Mouse (Mus musculus): Measurements from ENCODE around the gene Rab1b. TPM values are rescaled to one million over a fixed set of nuclear protein-coding genes. Genes with fewer than 3 reads are reported as not detected.

The Rab1b gene
- 267 and 345 TPM in 2 replicates for polyA plus RNA-seq (2012; rRNA removed; ENCODE audit: low replicate concordance)

DNA sequence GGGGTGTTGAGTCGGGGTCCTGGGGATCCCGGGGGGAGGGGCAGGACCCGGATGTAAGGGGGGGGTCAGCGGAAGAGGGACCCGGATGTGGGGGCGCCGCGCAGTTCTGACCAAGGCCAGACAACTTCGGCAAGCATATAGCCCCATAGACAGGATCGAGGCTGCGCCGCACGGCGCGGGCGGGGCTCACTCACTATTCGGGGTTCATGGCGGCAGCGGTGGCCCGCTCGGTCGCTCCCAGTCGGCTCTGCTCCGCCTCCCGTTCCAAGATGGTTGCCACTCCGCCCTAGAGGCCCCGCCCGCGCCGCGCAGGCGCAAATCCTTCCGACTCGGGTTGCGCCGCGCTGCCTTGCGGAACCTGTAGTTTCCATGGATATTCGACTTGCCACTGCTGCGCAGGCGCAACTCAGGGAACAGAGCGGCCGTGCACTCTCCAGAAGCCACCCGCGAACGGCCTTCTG lies at the start of gene Rab1b:
Gene Rab1b, minus strand, starts transcription at position 342 of the 461 bp plus-strand sequence.

DNA sequence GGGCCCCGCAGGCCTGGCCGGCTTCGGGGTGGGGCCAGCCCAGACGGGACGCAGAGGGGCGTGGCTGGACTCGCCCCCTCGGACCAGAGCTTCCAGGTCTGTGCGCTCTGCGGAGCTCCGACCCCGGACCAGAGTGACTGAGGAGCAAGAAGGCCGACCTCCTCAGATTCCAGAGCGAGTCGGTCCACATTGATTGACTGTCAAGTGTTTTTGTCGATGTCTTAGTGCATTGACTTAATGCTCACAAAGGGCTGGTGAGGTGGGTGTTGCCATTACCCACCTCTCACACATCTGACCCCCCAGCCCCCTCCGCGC lies 11.5 kb upstream of the Rab1b start, which contains the start of gene Klc2:
Gene Klc2, minus strand, starts transcription at position 177 of the 315 bp plus-strand sequence.

DNA sequence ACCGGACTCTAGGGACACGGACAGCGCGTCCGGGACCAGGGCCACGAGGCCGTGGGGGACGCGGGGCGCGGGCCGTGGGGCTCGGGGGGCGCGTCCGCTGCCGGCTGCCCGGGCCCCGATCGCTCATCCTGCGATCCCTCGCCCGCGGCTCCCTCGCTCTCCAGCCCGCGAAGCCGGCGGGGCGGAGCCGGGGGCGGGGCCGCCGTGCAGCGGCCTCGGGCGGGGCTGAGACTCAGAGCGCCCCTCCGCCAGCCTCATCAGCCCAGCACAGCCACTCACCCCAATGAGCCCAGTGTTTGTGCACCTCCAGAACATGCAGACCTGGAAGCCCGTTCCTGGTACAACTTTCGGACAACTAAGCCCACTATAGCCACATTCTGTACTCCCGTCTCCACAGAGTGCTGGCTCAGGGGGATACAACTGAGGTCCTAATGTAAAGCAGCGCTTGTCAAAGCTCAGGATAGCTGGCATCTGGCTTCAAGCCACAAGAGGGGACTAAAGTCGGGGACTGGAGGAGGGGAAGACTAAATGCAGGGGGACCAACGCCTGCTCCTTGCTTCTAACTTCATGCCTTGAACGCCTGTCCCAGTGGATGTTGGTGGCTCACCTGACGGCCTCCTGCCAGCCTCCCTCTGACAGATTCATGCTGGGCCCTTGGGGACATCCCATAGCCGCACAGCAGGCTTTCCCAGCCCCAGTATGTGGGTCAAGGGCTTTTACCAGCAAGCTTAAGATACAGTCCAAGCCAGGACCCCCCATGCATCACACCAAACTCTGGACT lies 8.3 kb downstream of the Rab1b start, which contains the start of gene Cnih2:
Gene Cnih2, minus strand, starts transcription at position 159 of the 781 bp plus-strand sequence.

DNA sequence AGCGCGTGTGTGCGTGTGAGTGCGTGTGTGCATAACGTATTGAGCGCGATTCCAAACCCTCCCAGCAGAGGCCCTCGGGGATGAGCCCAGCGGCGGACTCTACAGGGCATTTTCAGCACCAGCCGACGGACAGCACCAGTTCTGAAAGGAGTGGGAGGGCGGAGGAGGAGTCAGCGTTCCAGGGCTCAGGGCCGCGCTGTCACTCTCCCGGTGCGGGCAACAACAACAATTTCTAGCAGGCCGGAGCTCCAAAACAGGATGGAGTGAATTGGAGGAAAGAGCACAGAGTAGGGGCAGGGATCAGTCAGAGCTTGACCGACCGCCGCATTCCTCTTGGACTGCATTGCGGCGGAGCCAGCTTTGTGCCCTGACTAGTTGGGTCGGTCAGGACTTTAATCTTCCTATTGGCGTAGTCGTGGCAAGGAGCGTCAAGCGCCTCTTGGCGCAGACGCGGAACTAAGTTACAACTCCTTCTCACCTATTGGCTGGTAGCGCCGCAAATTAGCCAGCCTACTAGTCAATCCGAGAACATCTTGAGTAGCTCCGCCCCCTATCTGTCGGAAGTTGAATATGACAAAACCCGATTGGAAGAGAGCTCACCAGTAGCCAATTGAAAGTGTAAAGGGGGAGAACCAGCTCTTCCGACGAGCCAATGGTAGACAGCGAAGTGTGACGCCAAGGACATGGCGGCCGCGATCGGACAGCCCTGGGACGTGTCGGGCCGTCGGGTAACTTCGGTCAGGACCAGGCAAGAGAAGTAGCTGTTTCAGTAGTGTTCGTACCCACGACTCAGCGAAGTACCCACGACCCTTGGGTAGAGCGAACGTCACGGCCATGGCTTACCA lies 18.8 kb downstream of the Rab1b start, which contains the start of gene Yif1a:
Gene Yif1a, plus strand, starts transcription at position 655 of the 845 bp plus-strand sequence.

DNA sequence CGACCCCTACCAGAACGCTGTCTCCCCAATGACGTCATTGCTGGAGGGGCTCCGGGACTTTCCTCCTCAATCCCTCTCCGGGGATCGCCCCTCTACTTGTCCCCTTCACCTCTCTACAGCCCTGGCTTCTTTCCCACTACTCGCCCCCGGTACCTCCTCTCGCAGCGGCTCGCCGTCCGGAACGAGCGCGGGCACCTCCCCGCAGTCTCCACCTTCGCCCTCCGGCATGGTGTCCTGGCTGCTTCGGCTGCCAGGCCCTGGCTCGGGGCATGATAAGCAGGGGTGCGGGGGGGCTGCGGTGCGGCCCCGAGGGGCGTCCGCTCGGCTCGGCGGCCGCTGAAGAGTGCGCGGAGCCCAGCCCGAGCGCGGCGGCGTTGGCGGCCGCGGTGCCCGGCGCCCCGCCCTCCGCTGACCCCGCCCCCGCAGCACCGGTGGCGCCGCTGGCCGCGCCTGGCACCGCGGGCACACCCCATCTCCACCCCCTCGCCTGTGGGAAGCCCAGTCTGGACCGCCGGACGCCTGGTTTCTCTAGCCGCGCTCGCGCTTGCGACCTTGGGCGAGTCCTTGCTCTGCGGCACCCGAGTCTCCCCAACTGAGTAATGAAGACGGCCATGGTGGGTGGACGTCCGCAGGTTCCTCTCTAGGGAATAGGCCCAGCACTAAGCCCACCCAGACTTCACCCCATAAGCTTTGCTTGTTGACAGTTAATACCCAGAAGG lies 21.6 kb downstream of the Rab1b start, which contains the start of gene Tmem151a:
Gene Tmem151a, minus strand, starts transcription at position 387 of the 719 bp plus-strand sequence.

DNA sequence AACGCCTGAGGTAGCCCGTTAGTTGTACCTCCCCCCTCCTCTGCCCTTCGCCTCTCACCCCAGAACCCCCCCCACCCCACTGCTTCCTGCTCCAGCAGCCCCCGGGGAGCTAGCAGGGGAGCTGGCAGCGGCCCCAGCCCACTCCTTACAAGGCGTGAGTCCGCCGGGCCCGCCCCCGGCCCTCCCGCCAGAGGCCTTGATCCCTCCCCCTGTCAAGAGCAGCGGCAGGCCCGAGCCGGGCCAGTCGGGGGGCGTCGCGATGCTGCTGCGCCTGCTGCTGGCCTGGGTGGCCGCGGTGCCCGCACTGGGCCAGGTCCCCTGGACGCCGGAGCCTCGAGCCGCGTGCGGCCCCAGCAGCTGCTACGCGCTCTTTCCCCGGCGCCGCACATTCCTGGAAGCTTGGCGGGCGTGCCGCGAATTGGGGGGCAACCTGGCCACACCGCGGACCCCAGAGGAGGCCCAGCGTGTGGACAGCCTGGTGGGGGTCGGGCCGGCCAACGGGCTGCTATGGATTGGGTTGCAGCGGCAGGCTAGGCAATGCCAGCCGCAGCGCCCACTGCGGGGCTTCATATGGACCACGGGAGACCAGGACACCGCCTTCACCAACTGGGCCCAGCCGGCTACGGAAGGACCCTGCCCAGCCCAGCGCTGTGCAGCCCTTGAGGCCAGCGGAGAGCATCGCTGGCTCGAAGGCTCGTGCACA lies 38.9 kb downstream of the Rab1b start, which contains the start of gene Cd248:
Gene Cd248, plus strand, starts transcription at position 212 of the 703 bp plus-strand sequence.

DNA sequence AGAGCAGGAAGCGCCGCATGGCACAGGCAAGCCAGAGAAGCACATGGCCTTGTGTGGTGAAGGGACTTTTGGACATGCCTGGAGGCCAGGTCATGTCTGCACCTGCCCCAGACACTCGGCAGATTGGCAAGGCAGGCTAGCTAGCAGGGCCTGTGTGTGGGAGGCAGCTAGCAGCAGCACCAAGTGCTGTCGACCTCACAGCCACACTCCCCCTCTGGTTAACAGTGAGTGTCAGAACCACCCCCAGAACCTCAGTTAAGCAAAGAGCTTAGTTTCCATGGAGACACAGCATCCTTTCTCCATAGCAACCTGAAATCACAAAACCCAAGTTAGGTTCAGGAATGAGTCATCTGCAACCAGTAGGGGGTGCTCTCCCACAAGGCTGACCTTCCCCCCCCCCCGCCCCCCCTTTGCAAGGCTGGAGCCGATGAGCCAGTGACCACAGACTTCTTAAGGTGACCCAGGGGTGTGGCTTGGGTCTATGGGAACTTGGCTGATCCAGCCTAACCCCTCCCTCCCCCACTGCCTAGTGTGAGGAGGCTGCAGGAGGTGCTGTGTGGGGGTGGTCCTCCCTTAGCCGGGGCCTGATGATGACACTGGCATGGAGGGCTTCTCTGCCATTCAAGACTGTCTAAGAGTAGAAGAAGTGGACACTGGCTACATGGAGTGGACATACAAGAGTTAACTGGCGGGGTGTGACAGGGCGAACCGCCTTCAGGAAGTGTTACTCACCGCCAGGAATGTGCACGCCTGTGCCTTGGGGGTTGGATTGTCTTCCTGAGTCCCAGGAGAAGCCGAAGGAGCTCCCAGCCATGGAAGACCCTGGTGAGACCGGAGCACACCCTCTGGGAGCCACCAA lies 56.6 kb downstream of the Rab1b start, which contains the start of gene Rin1:
Gene Rin1, plus strand, starts transcription at position 435 of the 859 bp plus-strand sequence.

Other genes with a start within 250 kb of the Rab1b start
- gene Actn3, start 229.2 kb downstream of the Rab1b start, polyA plus RNA-seq (2012; rRNA removed; ENCODE audit: low replicate concordance) = 0.54 and 894 TPM in 2 replicates
- 29.8 and 33.4 TPM in 2 replicates for gene Zdhhc24, start 228.4 kb downstream of the Rab1b start, polyA plus RNA-seq (2012; rRNA removed; ENCODE audit: low replicate concordance)
- gene Bbs1, start 200.4 kb downstream of the Rab1b start, polyA plus RNA-seq (2012; rRNA removed; ENCODE audit: low replicate concordance) = 2.7 and 4.2 TPM in 2 replicates
- 87.1 and 105 TPM in 2 replicates for gene Dpp3, start 178.8 kb downstream of the Rab1b start, polyA plus RNA-seq (2012; rRNA removed; ENCODE audit: low replicate concordance)
- gene Peli3, start 163.9 kb downstream of the Rab1b start, polyA plus RNA-seq (2012; rRNA removed; ENCODE audit: low replicate concordance) = 6.9 and 8.4 TPM in 2 replicates
- 19.5 and 24.0 TPM in 2 replicates for gene Mrpl11, start 144.9 kb downstream of the Rab1b start, polyA plus RNA-seq (2012; rRNA removed; ENCODE audit: low replicate concordance)
- 0.47 and 0.59 TPM in 2 replicates for gene Npas4, start 116.8 kb downstream of the Rab1b start, polyA plus RNA-seq (2012; rRNA removed; ENCODE audit: low replicate concordance)
- 8.9 and 19.4 TPM in 2 replicates for gene Slc29a2, start 83.2 kb downstream of the Rab1b start, polyA plus RNA-seq (2012; rRNA removed; ENCODE audit: low replicate concordance)
- 33.1 and 40.6 TPM in 2 replicates for gene B4gat1, start 68.2 kb downstream of the Rab1b start, polyA plus RNA-seq (2012; rRNA removed; ENCODE audit: low replicate concordance)
- gene AC124502.3, start 68.2 kb downstream of the Rab1b start, polyA plus RNA-seq (2012; rRNA removed; ENCODE audit: low replicate concordance) = 0.11 and 0.20 TPM in 2 replicates
- 31.7 and 37.6 TPM in 2 replicates for gene Brms1, start 65.7 kb downstream of the Rab1b start, polyA plus RNA-seq (2012; rRNA removed; ENCODE audit: low replicate concordance)
- gene Rin1, start 56.6 kb downstream of the Rab1b start, polyA plus RNA-seq (2012; rRNA removed; ENCODE audit: low replicate concordance) = 11.1 and 16.2 TPM in 2 replicates
- gene Cd248, start 39.0 kb downstream of the Rab1b start, polyA plus RNA-seq (2012; rRNA removed; ENCODE audit: low replicate concordance) = 119 and 148 TPM in 2 replicates
- 0.20 and 0.41 TPM in 2 replicates for gene Tmem151a, start 21.5 kb downstream of the Rab1b start, polyA plus RNA-seq (2012; rRNA removed; ENCODE audit: low replicate concordance)
- 170 and 227 TPM in 2 replicates for gene Yif1a, start 18.5 kb downstream of the Rab1b start, polyA plus RNA-seq (2012; rRNA removed; ENCODE audit: low replicate concordance)
- gene Cnih2, start 8.6 kb downstream of the Rab1b start, polyA plus RNA-seq (2012; rRNA removed; ENCODE audit: low replicate concordance) = 0.96 and 3.2 TPM in 2 replicates
- 44.4 and 46.1 TPM in 2 replicates for gene Klc2, start 11.5 kb upstream of the Rab1b start, polyA plus RNA-seq (2012; rRNA removed; ENCODE audit: low replicate concordance)
- gene Pacs1, start 166.0 kb upstream of the Rab1b start, polyA plus RNA-seq (2012; rRNA removed; ENCODE audit: low replicate concordance) = 40.7 and 52.1 TPM in 2 replicates
- gene Sf3b2, start 188.4 kb upstream of the Rab1b start, polyA plus RNA-seq (2012; rRNA removed; ENCODE audit: low replicate concordance) = 79.2 and 128 TPM in 2 replicates
- gene Gal3st3, start 191.3 kb upstream of the Rab1b start, polyA plus RNA-seq (2012; rRNA removed; ENCODE audit: low replicate concordance) = 0.04 and 0.36 TPM in 2 replicates
- not detected in 2 replicates for gene Catsper1, start 228.7 kb upstream of the Rab1b start, polyA plus RNA-seq (2012; rRNA removed; ENCODE audit: low replicate concordance)
- 4.1 and 142 TPM in 2 replicates for gene Cst6, start 242.5 kb upstream of the Rab1b start, polyA plus RNA-seq (2012; rRNA removed; ENCODE audit: low replicate concordance)

All from mammary gland, adult 2 months (tissue).